Mouse (Mus musculus) skeletal muscle tissue, adult 2 months (tissue): ENCODE measurements at regions not wholly inside any gene's neighbourhood (a gene's known extent, or its start where the extent isn't known, plus 50 kb on each side); places are given as distances from the start of the nearest gene placed in this dataset.

Experiments
- DNase-seq: peaks from one replicate; pipeline ENCODE4 v3.0.0-alpha.2; 2012; ENCODE audit warnings: low read depth, low spot score

- DNase-seq = no peak
These were observed 76.7 kb upstream of the Frmd4a start for GRCm38 (mm10) chr2:3940786-3941185.

GRCm38 (mm10) chr2:3941496-3941895, 76.0 kb upstream of the Frmd4a start:
- no peak for DNase-seq

GRCm38 (mm10) chr2:3947432-3947831, 70.1 kb upstream of the Frmd4a start:
- no peak for DNase-seq

GRCm38 (mm10) chr2:3948331-3948730, 69.2 kb upstream of the Frmd4a start:
- no peak for DNase-seq

- DNase-seq = no peak
These were observed 60.0 kb upstream of the Frmd4a start for GRCm38 (mm10) chr2:3957491-3957890.

GRCm38 (mm10) chr2:3958065-3958641, 59.4 kb upstream of the Frmd4a start:
- DNase-seq = no peak

- no peak for DNase-seq
These were observed 58.8 kb upstream of the Frmd4a start for GRCm38 (mm10) chr2:3958711-3959110.

- no peak for DNase-seq
These were observed 58.3 kb upstream of the Frmd4a start for GRCm38 (mm10) chr2:3959181-3959580.

GRCm38 (mm10) chr2:3960213-3960612, 57.3 kb upstream of the Frmd4a start:
- no peak for DNase-seq

- DNase-seq = peak; percentile 67
These were observed 53.2 kb upstream of the Frmd4a start for GRCm38 (mm10) chr2:3964351-3964750.
